Mouse (Mus musculus) ovary, postnatal 10 days (tissue): ENCODE results near the gene Chordc1.
"Not testable (repeated sequence)": the region's sequence is repeated elsewhere in the genome, so short reads cannot be mapped to it uniquely, and the experiment has no call there.

Experiments
- DNase-seq: peaks from one replicate; pipeline ENCODE4 v3.0.0; 2022; ENCODE audit warnings: low spot score

The Chordc1 gene

DNA sequence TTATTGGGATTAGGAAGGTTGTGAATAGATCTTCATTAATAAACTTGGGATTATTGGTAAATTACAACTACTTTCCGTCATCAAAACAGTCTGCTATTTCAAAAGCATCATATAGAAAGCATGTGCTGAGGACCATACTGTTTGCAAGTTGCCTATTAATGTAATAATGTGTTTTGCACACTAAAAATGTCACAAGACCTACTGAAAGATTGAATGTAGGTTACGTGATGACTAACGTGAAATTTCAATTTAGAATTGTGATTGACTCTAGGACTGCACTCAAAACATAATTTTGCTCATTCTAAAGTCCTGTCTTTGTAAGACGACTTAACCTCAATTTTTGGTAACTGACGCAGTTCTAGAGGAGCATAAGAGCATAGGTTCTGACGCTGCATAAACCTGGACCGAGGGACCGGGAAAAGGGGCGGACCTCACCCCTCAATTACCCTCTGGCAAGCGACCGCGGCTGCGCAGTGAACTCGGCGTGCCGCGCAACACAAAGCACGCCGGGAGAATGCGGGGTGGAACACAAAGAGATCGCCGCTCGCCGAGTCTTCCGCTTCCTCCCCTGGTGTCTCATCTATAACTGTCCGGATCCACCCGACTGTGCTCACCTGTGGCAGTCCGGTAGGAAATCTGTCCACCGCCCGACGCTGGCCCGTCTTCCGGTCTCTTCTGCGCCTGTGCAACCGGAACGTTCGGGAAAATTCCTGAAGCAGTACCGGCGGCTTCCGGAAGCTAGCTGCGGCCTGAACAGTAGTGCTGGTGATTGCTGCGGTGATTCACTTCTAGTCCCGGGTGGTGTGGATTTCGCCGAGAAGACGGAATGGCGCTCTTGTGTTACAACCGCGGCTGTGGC, at the start of gene Chordc1:
Gene Chordc1 (plus strand): TSS at position 555 of the 859 bp plus-strand sequence.
- DNase-seq: peak; percentile 74

DNA sequence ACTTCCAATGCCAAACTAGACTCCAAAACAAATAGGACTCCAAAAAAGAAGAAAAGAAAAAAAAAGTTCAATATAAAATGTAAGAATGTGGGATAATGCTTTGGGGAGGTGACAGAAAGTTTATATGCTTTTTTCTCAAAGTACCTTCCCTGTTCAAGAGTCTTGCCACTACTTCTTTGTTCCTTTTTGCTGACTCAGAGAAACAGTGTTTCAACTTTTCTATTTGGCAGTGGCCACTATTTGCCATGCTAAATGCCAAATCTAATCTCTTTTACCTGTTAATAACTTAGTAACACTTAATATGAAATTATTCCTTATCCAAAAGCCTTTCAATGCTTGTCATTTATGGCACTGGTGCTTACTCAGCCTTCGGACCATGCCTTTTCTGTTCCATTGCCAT, 16.0 kb upstream of the Chordc1 start:
- DNase-seq: no peak

DNA sequence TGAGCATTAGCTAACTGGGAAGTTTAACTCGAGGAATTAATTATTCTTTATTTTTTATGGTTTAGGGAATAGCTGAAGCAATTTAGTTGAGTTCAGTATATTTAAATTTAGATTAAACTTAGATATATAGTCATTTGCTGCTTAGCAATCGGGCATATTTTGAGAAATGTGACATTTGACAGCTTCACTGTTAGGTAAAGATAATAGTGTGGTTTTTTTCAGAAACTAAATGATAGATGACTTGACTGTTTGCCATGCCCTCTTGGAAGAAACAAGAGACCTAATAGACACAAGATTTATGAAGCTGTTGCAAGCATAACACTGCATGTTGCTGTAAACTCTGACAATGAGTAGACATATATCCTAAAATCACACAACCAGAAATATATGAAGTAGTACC, 15.1 kb upstream of the Chordc1 start:
- DNase-seq: no peak

DNA sequence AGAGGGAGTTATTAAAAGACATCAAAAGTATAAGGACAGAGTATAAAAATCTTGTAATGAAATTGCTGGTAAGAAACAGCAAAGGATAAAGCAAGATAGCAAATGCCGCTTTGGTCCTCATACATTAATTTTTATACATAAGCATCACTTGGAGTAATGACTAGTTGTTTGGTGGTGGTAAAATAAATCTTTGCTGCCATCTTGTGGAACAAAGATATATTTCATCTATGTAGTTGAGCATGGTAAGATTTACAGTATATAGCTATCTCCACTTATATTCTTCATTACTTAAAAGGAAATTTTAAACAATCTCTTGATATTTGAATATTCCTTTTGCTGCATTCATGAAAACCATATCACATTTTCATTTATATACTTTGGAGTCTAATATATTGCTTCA, 14.4 kb upstream of the Chordc1 start:
- no peak for DNase-seq

DNA sequence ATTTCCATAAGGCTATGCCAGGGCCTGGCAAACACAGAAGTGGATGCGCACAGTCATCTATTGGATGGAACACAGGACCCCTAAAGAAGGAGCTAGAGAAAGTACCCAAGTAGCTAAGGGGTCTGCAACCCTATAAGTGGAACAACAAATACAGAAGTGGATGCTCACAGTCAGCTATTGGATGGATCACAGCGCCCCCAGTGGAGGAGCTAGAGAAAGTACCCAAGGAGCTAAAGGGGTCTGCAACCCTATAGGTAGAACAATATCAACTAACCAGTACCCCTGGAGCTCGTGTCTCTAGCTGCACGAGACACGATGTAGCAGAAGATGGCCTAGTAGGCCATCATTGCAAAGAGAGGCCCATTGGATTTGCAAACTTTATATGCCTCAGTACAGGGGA, 13.2 kb upstream of the Chordc1 start:
- not testable (repeated sequence) for DNase-seq

DNA sequence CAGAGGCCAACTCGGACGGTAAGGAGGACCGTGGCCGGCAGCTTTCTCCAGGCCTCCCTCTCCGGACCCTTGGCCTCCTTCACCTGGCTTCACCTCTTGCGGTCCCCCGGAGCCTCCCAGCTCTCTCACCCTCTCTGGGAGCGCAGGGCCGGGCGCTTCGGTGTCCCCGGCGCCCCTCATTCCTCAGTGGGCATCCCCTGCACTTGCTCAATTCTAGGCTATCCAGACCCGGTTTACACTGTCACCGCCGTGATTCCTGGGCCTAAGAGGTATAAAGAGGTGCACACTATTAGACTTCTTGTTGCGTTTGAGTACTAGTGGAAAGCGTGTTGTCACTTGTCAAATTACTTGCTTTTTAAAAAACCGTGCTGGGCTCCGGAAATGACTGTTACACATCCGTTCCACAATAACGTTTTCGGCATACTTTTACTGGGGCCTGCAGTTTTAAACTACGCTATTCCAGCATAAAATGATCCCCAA, 558 bp downstream of the Chordc1 start:
- no peak for DNase-seq

DNA sequence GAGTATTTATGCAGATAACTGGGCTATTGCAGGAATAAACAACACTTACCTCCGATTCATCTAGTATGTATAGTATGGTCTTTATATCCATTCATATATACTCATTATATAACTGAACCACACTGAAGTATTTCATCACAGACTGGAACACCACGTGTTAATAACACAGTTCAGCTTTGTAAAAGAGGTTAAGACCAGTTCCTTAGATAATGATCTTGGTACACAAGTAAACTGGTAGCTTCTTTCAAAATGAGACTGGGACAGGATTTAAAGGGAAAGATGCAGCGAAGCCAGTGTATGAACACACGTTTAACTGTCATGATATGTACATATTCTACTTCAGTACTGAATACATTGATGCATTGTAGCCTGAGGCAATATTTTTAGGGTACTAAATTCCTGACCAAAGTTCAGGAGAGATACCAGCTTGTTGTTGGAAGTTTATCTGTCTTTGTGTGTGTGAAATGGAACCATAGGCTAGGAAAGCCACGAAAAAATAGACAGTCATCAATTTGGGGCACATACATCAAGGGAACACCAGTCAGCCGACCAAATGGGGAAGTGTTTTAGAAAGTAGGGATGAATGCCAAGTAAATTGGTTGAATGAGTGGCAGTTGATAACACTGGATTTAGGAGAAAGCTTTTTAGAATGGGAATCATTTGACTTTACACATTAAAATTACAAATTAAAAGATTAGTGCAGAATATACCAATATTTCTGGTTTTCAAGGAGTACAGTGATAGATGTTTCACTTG, 1.3 kb downstream of the Chordc1 start:
- no peak for DNase-seq

DNA sequence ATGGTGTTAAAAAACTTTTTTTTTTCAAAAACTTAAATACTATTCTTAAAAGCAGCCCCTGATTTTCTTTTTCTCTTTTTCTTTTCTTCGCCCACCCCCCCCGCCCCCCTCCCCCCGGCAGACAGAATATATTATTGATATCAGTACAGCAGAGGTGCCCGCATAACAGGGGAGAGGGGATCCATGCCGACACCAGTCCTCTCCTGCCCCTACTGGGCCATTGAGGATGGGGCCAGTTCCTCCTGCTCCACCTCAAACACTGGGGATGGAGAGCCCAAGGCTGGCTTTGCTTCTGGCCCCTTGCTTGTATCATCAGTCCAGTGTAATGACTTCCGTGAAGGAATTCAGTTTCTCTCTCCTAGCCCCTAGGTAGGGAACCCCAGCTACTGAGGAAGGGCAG, 6.4 kb downstream of the Chordc1 start:
- no peak for DNase-seq

DNA sequence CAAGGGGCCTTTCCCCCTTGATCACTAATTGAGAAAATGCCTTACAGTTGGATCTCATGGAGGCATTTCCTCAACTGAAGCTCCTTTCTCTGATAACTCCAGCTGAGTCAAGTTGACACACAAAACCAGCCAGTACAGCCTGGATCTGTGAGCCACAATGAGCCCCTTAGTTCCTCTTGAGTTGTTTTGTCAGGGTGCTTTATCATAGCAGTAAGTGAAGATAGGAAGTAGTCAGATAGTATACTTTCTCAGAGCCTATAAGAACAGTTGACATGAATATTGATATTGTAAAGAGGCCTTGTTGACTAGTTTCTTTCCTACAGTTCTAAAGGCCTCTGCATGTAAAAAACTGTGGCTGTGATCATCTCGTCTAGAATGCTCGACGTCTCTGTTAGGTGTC, 28.1 kb downstream of the Chordc1 start:
- DNase-seq: no peak
